Mouse (Mus musculus): Measurements from ENCODE around the gene Gm49425.
A peak's percentile ranks its signal among the peaks of the same experiment; 100 is the strongest.
"Not testable (repeated sequence)": the region's sequence is repeated elsewhere in the genome, so short reads cannot be mapped to it uniquely, and the experiment has no call there.

The Gm49425 gene

GRCm38 (mm10) chr15:101517161-101517560, at the start of gene Gm49425:
Gene Gm49425, minus strand, starts transcription at chr15:101517261.
- not testable (repeated sequence) for DNase-seq (ENCODE audit: low read depth, low spot score)

DNA sequence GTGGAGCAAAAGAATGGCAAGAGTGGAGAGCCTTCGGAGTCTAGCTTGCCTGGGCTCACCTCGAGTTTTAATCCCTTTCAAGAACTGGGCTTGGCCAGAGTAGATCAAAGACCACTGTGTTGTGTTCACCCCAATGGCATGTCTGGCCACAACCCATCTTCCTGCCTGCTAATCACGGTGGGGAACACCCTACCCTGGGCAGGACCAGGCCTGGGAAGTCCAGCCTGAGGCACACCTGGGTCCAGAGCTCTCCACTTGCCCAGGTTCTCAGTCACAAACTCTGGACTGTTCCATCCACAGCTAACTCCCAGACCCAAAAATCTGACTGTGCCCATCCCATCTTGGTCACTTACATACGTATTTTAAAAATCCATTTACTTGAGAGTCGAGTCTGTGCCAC, 45.8 kb upstream of the Gm49425 start, which contains the start of gene Krt90:
Krt90 (minus strand) TSS at position 101 of the 400 bp plus-strand sequence.
- no peak for DNase-seq (ENCODE audit: low read depth, low spot score)

GRCm38 (mm10) chr15:101558034-101558646, 41.1 kb upstream of the Gm49425 start:
- peak; percentile 16 for DNase-seq (ENCODE audit: low read depth, low spot score)

GRCm38 (mm10) chr15:101553169-101553568, 36.1 kb upstream of the Gm49425 start:
- DNase-seq (ENCODE audit: low read depth, low spot score): peak; percentile 17

- DNase-seq (ENCODE audit: low read depth, low spot score): no peak
Observed at GRCm38 (mm10) chr15:101552188-101552587, 35.1 kb upstream of the Gm49425 start.

GRCm38 (mm10) chr15:101550567-101550966, 33.5 kb upstream of the Gm49425 start, which contains the start of gene Krt82:
Gene Krt82, minus strand, starts transcription at chr15:101550667.
- DNase-seq (ENCODE audit: low read depth, low spot score): no peak

- DNase-seq (ENCODE audit: low read depth, low spot score): no peak
Observed at GRCm38 (mm10) chr15:101544478-101544877, 27.4 kb upstream of the Gm49425 start.

DNA sequence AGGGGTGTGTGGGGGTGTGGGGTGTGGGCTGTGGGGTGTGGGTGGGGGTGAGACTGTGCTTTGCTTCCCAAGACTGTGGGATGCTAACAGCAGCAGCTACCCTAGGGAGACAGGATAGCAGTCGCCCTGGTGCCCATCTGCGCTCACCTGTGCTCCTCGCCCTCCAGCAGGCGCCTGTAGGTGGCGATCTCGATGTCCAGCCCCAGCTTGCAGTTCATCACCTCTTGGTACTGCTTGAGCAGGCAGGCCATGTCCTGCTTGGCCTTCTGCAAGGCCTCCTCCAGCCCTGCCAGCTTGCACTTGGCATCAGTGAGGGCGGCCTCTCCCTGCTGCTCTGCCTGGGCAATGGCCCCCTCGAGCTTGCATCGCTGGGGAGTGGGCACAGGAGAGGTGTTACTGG, 25.5 kb upstream of the Gm49425 start:
- DNase-seq (ENCODE audit: low read depth, low spot score): peak; percentile 17

GRCm38 (mm10) chr15:101538580-101538900, 21.5 kb upstream of the Gm49425 start:
- DNase-seq (ENCODE audit: low read depth, low spot score): no peak

- no peak for DNase-seq (ENCODE audit: low read depth, low spot score)
Observed at GRCm38 (mm10) chr15:101537864-101538579, 21.0 kb upstream of the Gm49425 start.

DNA sequence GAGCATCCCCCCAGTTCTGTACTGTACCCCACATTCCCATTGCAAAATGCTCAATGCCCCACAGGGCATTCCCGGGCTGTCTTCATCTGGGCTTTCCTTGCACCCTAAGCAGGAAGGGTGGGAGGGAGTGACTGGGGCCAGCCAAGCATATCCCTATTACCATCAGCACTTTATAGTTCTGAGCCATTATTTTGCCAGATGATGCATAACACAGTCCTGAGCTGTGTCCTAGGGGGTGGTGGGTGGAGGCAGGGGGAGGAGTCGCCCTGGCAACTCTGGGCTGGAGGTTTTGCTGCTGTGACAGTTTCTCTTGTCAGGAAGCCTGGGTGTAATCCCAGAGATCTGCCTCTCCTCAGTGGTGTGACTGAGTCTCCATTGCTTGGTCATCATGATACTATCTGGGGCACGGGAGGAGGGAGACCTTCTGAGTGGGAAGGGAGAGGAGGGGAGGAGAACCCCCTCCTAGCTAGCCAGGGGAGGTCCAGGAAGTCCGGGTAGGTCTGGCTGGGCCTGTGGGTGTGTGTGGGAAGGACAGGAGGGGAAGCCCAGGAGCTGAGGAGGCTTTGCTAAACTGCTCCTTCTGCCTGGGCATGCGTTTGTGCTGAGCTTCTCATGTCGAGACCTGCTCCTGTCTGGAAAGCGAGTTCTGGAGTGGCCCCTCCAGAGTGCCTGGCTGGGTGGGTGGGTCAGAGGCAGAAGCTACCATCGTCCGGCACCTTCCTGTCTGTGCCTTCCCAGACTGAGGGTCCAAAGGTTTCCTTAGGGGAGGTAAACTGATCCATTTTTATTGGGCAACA, 19.2 kb upstream of the Gm49425 start:
- DNase-seq (ENCODE audit: low read depth, low spot score): no peak

GRCm38 (mm10) chr15:101532720-101533119, 15.7 kb upstream of the Gm49425 start, which contains the start of gene Krt84:
Gene Krt84, minus strand, starts transcription at chr15:101532820.
- DNase-seq (ENCODE audit: low read depth, low spot score): no peak

DNA sequence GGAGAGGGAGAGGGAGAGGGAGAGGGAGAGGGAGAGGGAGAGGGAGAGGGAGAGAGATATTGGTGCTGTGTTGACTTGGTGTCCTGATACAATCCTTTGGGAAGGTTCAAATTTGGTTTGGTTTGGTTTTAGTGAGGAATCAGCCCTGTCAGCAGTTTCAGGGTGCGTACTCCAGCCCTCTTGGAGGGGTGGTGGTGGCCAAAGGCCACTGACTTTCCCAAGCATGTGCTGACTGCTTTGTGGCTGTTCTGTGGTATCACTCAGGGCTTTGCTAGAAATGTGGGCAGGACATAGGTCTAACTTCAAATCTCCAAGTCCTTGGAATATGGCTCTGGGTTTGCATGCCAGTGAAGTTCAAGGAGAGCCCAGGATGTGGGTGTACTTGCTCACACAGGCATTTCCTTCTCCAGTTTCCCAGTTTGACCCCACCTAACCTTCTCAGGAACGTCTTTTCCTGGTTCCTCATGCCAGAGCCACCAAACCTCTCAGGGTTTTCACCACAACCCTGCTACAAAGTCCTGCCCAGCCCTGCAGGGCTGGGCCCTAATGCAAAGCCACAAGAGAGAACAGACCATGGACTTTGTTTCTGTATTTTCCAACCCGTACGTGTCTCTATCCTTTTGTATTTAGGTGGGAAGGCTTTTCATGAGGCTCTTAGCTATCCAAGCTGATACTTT, 5.6 kb upstream of the Gm49425 start:
- DNase-seq (ENCODE audit: low read depth, low spot score): no peak

GRCm38 (mm10) chr15:101519792-101520191, 2.7 kb upstream of the Gm49425 start:
- DNase-seq (ENCODE audit: low read depth, low spot score): peak; percentile 55

DNA sequence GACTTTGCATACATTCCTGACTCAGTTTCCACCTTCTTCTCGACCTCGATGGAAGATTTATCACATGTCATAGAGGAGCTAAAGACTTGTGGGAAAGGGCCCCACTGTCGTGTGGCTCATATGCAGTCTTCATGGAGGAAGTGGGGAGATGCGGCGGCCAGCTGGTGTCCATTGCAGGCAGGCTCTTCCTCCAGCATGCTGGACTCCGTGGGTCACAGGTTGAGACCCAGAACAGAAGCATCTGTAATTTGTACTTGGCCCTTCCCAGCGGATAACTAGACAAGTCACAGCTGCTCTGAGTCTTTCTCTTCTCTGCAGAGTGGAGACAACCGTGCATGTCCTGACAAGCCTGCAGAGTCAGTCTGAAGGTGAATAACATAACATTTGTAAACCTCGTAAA, 8.8 kb downstream of the Gm49425 start:
- DNase-seq (ENCODE audit: low read depth, low spot score): no peak

DNA sequence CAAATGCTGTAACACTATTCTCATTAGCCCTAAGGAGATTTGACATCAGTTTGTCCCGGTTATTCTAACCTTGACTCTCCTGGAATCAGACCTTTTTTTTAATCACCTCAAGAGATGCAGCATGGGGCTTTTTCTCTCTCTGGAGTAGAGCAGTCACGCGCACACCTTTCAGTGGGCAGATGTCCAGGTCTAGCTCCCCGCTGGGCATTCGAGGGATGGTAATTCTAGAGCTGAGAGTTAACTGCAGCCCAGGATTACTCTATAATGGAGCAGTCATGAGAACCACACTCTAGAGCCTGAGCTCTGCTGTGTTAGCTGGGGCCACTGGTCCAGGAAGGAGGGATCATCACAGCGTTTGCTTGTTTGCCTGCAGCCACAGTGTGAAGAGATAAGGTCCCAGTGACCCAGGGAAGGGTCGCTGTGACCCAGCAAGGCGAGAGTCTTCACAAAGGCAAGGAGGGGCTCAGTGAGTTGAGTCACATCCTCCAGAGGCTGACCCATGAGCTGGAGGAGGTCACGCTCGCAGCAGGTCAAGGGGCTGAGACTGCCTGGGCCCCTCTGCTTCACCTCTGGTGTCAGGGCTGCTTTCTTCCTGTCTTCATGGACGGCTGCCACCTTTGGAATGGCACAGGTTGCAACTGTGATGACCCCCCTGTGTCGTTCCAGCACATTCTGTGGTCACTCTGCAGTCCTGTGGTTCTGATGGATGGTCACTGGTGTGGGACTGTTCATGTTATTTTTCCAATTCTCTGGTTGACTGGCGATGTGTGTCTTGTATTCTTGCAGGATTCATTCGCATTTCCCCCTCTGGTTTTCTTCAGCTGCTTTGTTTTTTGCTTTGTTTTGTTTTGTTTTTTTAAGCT, 9.9 kb downstream of the Gm49425 start:
- DNase-seq (ENCODE audit: low read depth, low spot score): no peak

DNA sequence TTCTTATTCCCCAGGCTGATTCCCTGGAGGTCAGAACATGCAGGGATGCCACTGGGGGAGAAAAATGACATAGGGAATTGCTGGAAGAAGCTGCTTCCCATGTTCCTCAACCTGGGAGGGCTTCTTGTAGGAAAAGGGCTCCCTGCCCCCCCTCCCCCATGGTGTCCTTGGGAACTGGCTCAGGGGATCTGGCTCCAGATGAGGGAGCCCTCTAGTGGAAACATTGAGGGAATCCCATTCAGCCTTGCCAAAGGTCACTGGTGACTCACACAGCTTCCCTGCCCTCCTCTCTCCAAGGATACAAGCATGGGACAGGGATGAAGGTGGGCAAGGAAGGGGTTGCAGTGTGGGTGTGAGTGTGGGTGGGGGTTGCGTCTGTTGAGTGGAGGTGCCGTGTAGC, 19.9 kb downstream of the Gm49425 start:
- peak; percentile 40 for DNase-seq (ENCODE audit: low read depth, low spot score)

GRCm38 (mm10) chr15:101495266-101495665, 21.8 kb downstream of the Gm49425 start:
- DNase-seq (ENCODE audit: low read depth, low spot score): no peak

GRCm38 (mm10) chr15:101494203-101494602, 22.9 kb downstream of the Gm49425 start:
- DNase-seq (ENCODE audit: low read depth, low spot score): no peak

DNA sequence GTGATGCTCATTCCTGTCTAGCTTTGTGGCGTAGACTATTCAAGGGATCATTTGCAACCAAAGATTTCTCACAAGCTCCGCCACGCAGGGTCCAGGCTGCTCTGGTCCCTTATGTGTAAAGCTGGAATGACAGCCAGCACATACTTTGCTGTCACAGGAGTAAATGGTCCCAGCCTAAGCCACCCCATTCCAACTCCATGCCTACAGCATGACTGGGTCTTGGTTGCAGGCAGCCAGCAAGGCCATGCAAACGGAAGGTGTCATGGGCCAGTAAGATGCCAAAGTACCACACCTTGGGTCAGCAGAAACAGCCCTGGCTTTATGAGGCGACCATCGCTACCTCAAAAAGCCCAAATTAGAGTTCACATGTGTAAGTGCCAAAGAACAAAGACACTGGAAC, 23.3 kb downstream of the Gm49425 start:
- no peak for DNase-seq (ENCODE audit: low read depth, low spot score)

- peak; percentile 11 for DNase-seq (ENCODE audit: low read depth, low spot score)
Observed at GRCm38 (mm10) chr15:101492718-101493117, 24.3 kb downstream of the Gm49425 start.

Data from ES-CJ7 (cell line).